Mouse (Mus musculus) liver (tissue): ENCODE measurements around the gene Mical1.
A peak's percentile ranks its signal among the peaks of the same experiment; 100 is the strongest.

Experiments
- DNase-seq: peaks from one replicate; pipeline ENCODE4 v3.0.0-alpha.2; 2020; ENCODE audit warnings: mixed read lengths

The Mical1 gene

GRCm38 (mm10) chr10:41477278-41478181 is 1.4 kb downstream of the Mical1 start:
- peak; percentile 70 for DNase-seq

DNA sequence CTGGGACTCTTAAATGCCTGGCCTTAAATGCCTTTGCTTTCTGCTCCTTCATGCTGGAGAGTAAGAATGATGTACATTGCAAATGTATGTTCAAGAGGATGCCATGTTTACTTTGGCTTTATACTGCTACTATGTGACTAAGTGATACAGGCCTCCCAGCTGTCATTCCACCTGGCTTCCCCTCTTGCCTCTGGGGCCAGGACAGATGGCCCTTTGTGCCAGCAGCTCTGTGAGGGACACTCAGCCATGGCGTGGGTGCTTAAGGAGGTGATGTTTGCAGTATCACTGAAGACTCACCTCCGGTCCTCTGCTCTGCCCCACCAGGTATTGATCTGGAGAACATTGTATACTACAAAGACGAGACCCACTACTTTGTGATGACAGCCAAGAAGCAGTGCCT is 3.8 kb downstream of the Mical1 start:
- no peak for DNase-seq

GRCm38 (mm10) chr10:41480938-41481880 is 5.1 kb downstream of the Mical1 start:
- peak; percentile 66 for DNase-seq

GRCm38 (mm10) chr10:41482446-41482845 is 6.3 kb downstream of the Mical1 start:
- DNase-seq = no peak

GRCm38 (mm10) chr10:41485778-41486177 is 9.7 kb downstream of the Mical1 start:
- no peak for DNase-seq

- DNase-seq = no peak
Measured at GRCm38 (mm10) chr10:41486506-41487170, 10.5 kb downstream of the Mical1 start.

DNA sequence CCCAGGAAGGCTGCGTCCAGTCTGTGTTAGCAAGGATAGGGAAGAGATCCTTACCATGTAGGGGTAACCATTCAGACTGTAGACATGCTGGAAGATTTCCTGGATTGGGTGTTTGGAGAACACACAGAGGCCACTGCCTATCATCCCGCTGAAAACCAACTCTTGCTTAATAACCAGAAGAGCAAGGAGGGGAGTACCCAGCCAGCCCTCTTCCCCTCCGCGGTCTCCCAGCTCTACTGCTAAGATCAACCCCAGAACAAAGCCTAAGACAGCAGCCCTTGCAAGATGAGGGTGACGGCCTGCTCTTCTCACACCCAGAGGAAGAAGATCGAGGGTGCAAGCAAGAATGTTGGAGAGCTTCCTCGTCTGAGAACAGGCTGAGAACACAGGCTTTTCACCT is 12.8 kb downstream of the Mical1 start:
- no peak for DNase-seq

GRCm38 (mm10) chr10:41489294-41489693 is 13.2 kb downstream of the Mical1 start:
- DNase-seq = no peak

GRCm38 (mm10) chr10:41489708-41490517 is 13.8 kb downstream of the Mical1 start, which contains the start of the genes Smpd2 and Ppil6:
Gene Smpd2 (minus strand): TSS chr10:41490369.
Gene Ppil6 (plus strand): TSS chr10:41490439.
- DNase-seq = peak; percentile 94

- DNase-seq = no peak
Measured at GRCm38 (mm10) chr10:41490518-41490873, 14.4 kb downstream of the Mical1 start.

DNA sequence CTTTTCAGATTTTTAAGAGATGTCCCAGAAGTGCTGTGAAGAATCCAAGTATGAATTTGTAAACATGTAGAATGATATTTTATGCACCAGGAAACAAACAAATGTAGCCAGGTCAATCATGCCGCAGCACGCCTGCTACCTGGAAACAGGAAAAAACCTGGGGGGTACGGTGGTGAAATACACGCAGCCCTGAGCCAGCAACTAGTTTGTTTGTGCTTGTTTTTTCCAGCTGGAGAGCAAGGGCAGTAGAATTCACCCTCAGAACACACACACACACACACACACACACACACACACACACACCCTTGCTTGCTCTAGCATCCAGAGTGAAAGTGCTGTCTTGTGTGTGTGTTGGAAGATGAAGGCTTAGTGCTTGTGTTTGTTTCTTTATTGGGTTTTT is 15.0 kb downstream of the Mical1 start:
- DNase-seq = no peak

DNA sequence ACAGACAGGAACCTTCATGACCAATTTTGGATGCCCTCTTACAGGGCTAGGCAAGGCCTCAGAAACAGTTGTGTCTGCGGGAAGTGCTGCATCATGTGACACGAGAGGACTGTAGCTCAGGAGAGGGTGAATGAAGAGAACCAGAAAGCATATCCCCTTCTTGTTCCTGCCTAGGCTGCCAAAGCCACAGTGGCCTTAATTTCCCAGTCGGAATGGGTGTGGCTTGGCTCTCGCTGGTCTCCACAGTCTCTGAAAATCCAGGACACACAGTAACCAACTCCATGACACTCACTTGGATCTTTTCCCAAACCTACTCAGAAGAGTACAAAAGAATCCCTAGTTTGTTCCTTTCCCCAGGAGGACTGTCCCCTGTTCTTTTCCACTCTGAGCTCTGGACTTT is 24.8 kb downstream of the Mical1 start:
- DNase-seq = no peak

DNA sequence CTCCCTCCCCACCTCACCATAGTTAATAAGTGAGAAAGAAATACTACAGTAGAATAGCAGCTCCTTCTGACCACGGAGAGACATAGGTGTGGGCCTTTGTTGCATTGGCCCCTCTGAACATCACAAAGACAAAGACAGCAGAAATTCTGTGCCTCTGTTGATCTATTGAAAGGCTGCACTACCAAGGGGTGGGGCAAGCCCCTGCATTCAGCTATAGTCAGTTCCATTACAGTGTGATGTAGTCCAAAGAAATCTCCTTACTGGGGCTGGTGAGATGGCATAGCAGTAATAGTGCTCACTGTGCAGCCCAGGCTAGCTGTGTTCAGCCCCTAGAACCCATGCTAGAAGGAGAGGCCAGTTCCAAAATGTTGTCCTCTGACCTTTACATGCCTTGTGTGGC is 28.9 kb downstream of the Mical1 start:
- DNase-seq = no peak

DNA sequence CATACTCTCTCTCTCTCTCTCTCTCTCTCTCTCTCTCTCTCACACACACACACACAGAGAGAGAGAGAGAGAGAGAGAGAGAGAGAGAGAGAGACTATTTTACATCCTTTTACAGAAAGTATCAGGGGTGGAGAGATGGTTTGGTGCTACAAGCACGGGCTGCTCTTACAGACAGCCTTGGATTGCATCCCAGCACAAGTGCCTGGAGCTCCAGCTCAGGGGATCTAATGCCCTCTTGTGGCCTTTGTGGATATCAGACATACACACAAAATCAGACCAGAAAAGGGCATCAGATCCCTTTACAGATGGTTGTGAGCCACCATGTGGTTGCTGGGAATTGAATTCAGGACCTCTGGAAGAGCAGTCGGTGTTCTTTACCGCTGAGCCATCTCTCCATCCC is 29.3 kb downstream of the Mical1 start:
- DNase-seq = peak; percentile 50

DNA sequence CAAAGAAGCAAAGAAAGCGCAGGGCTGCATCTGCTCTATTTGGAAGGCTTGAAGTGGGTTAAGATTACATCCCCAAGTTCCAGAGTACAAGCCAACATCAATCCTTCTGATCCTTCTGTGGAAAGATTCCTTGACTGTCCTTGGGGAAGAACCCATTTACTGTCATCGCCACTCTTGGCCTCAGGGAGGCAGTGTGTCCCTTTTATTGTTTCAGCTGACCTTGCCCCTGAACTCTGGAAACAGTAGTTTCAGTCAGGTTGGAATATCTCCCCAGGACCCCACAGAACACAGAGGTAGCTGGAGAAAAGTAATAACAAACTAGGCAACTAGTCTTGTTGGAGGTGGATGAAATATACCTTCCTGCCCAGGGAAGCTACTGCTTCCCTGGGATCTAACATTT is 33.0 kb downstream of the Mical1 start:
- no peak for DNase-seq

- no peak for DNase-seq
Measured at GRCm38 (mm10) chr10:41514301-41514700, 38.2 kb downstream of the Mical1 start.

DNA sequence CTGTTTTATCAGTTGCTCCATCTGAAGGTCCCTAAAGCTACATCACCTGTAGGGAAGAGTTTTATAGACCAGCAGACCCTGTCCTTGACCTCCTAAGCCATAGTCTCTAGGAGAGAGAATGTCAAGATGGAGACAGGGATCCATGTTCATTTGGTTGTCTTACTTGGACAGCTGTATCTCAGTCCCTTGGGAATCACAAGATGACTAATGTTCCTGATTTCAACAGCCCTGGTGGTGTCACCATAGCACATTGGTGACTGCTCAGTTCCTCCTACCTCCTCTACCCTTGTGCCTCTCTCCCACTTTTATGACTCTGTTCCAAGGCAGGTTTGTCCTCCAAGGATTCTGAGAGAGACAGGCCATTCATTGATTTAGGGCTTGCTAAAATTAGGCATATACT is 38.8 kb downstream of the Mical1 start:
- no peak for DNase-seq

DNA sequence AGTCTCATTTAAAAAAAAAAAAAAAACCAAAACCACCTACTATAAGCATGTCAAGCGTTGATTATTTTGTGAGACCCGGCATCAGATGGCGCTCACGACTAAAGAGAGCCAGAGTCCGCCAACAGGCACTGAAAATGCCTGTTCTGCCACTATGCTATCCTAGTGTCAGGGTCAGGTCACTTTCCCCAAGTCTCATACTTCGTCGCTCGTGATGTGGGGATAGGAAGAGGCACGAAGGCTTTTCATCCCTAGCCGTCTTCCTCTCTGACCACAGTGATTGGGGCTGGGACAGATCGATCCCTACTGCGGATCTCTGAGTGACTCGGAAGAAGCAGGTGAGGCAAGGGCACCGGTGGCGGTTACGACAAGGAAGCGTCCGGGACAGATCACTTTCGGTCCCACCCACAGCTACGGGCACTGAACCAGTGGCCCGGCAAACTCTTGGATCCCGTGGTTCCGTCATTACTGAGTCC is 42.4 kb downstream of the Mical1 start:
- peak; percentile 79 for DNase-seq

- peak; percentile 94 for DNase-seq
Measured at GRCm38 (mm10) chr10:41518981-41519618, 43.0 kb downstream of the Mical1 start, which contains the start of gene Cd164. Gene Cd164 (plus strand): TSS chr10:41519414.

GRCm38 (mm10) chr10:41519640-41520409 is 43.7 kb downstream of the Mical1 start:
- DNase-seq = peak; percentile 65

DNA sequence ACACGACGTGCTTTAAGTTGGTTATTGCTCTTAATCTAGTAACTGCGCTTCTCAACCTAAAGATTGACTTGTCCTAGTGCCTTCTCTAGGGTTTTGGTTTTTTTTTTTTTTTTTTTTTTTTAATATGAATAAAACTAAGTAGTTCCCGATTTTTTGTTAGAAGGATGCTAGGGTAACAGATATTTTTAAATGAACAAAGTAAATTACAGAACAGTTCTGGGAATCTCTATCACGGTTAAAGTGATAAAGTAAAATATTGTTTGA is 44.2 kb downstream of the Mical1 start:
- DNase-seq = no peak
